Mouse (Mus musculus): ENCODE measurements at regions not wholly inside any gene's neighbourhood (a gene's known extent, or its start where the extent isn't known, plus 50 kb on each side); places are given as distances from the start of the nearest gene placed in this dataset.

DNA sequence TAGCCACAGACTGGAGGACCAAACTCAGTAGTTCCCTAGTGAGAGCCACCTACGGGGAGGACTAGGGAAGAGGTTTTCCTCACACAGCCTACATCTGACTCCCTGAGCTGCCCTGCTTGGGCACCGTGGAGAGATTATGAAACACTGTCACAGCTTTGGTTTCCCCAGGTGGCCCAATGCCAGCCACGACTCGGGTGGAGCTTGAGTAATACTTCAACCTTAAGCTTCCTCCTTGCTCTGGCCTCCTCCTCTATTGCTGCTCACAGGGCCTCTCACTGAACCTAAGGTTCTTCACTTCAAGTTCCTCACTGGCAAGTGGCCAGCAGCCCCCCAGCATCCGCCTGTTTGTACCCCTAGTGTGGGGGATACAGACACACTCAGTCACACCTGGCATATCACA, 224.9 kb upstream of the Rpl38 start:
- H3K27ac ChIP-seq (ENCODE audit: insufficient read depth, low read depth), result no peak overlapping the region
- dilution Hi-C loops (cut with MboI; ENCODE audit: extremely low pct_ligation_motif_present, extremely low pct_unique_long_range_greater_than_20kb, low sequenced_read_pairs), result no loop called here
- H3K4me2 ChIP-seq (ENCODE audit: insufficient read depth, low read depth, poor library complexity, severe bottlenecking), result no peak overlapping the region
- peaks cover 91% of the 10 kb centered on the region for H3K27me3 ChIP-seq (replicated peaks)
- peaks cover 0 to 10% of the 10 kb centered on the region in 2 experiments; a peak in 2 of 4 replicates for H3K4me1 ChIP-seq (ENCODE audit: control insufficient read depth in 1 of 2, insufficient read depth in 2 of 2)
- in situ Hi-C loops (cut with MboI; ENCODE audit: low pct_ligation_motif_present, low pct_unique_long_range_greater_than_20kb, low sequenced_read_pairs), result no loop called here
- no peak for DNase-seq (ENCODE audit: extremely low read depth)
- H3K9ac ChIP-seq (ENCODE audit: insufficient read depth, low read depth), result no peak overlapping the region
- H3K36me3 ChIP-seq (replicated peaks in 1 of 2; ENCODE audit: control insufficient read depth in 1 of 2, insufficient read depth in 1 of 2, low read length in 1 of 2), result no peaks in the 10 kb centered on the region
- TF ChIP-seq CTCF (conservative IDR thresholded peaks at IDR 0.05 in 1 of 2, IDR thresholded peaks at IDR 0.05 in 1 of 2; ENCODE audit: low read depth in 2 of 2, low read length in 2 of 2) (no peak), ELF1 (IDR thresholded peaks at IDR 0.05; ENCODE audit: low read depth, low read length) (no peak), ZNF384 (IDR thresholded peaks at IDR 0.05; ENCODE audit: low read depth, low read length) (no peak), MEF2A (IDR thresholded peaks at IDR 0.05; ENCODE audit: borderline replicate concordance, low read depth, low read length) (no peak), ZC3H11A (IDR thresholded peaks at IDR 0.05; ENCODE audit: low read depth, low read length) (no peak), JUN (IDR thresholded peaks at IDR 0.05; ENCODE audit: insufficient read depth, low read depth, low read length) (no peak), POLR2AphosphoS2 (IDR thresholded peaks at IDR 0.05; ENCODE audit: low read depth, low read length) (no peak), TCF12 (IDR thresholded peaks at IDR 0.05; ENCODE audit: low read depth, low read length) (no peak), GABPA (IDR thresholded peaks at IDR 0.05; ENCODE audit: insufficient replicate concordance, low read depth, low read length) (no peak), ZKSCAN1 (IDR thresholded peaks at IDR 0.05; ENCODE audit: borderline replicate concordance, low read depth, low read length) (no peak), JUND (conservative IDR thresholded peaks at IDR 0.05; ENCODE audit: low read depth, low read length) (no peak)
- peaks cover 11% of the 10 kb centered on the region for H3K9me3 ChIP-seq (replicated peaks; ENCODE audit: low read length)
- no peak overlapping the region for H3K4me3 ChIP-seq (replicated peaks in 1 of 3; ENCODE audit: low read depth in 2 of 3, low read length in 2 of 3, poor library complexity in 1 of 3)
- H3K79me2 ChIP-seq (replicated peaks; ENCODE audit: control insufficient read depth, extremely low read depth, insufficient read depth, poor library complexity, severe bottlenecking), result no peaks in the 10 kb centered on the region

- Histone ChIP-seq H3K4me1 (ENCODE audit: control insufficient read depth in 1 of 2, insufficient read depth in 2 of 2) (no peaks in the 10 kb centered on the region), H3K4me2 (ENCODE audit: insufficient read depth, low read depth, poor library complexity, severe bottlenecking) (no peak overlapping the region), H3K27me3 (replicated peaks) (peaks cover 92% of the 10 kb centered on the region), H3K4me3 (replicated peaks in 1 of 3; ENCODE audit: low read depth in 2 of 3, low read length in 2 of 3, poor library complexity in 1 of 3) (no peak overlapping the region), H3K27ac (ENCODE audit: insufficient read depth, low read depth) (no peak overlapping the region), H3K79me2 (replicated peaks; ENCODE audit: control insufficient read depth, extremely low read depth, insufficient read depth, poor library complexity, severe bottlenecking) (no peaks in the 10 kb centered on the region), H3K9ac (ENCODE audit: insufficient read depth, low read depth) (no peak overlapping the region), H3K36me3 (replicated peaks in 1 of 2; ENCODE audit: control insufficient read depth in 1 of 2, insufficient read depth in 1 of 2, low read length in 1 of 2) (no peaks in the 10 kb centered on the region), H3K9me3 (replicated peaks; ENCODE audit: low read length) (peaks cover 11% of the 10 kb centered on the region)
- dilution Hi-C loops (cut with MboI; ENCODE audit: extremely low pct_ligation_motif_present, extremely low pct_unique_long_range_greater_than_20kb, low sequenced_read_pairs) (no loop called here), in situ Hi-C loops (cut with MboI; ENCODE audit: low pct_ligation_motif_present, low pct_unique_long_range_greater_than_20kb, low sequenced_read_pairs) (no loop called here)
- no peak for DNase-seq (ENCODE audit: extremely low read depth)
- TF ChIP-seq JUN (IDR thresholded peaks at IDR 0.05; ENCODE audit: insufficient read depth, low read depth, low read length) (no peak), ZNF384 (IDR thresholded peaks at IDR 0.05; ENCODE audit: low read depth, low read length) (no peak), CHD1 (IDR thresholded peaks at IDR 0.05; ENCODE audit: low read depth, low read length) (no peak), MXI1 (IDR thresholded peaks at IDR 0.05; ENCODE audit: low read depth, low read length) (no peak), UBTF (IDR thresholded peaks at IDR 0.05; ENCODE audit: low read depth, low read length) (no peak), IRF4 (IDR thresholded peaks at IDR 0.05; ENCODE audit: low read depth, low read length) (no peak), CHD2 (IDR thresholded peaks at IDR 0.05; ENCODE audit: low read length) (no peak), BHLHE40 (IDR thresholded peaks at IDR 0.05; ENCODE audit: low read depth, low read length) (no peak), ETS1 (conservative IDR thresholded peaks at IDR 0.05; ENCODE audit: low read depth, low read length) (no peak), ZC3H11A (IDR thresholded peaks at IDR 0.05; ENCODE audit: low read depth, low read length) (no peak), RAD21 (IDR thresholded peaks at IDR 0.05; ENCODE audit: low read depth, low read length) (no peak), MAFK (IDR thresholded peaks at IDR 0.05; ENCODE audit: insufficient replicate concordance, low read length) (no peak), NELFE (IDR thresholded peaks at IDR 0.05; ENCODE audit: low read depth, low read length) (no peak), MAZ (IDR thresholded peaks at IDR 0.05; ENCODE audit: low read depth, low read length) (no peak), KAT2A (IDR thresholded peaks at IDR 0.05; ENCODE audit: insufficient replicate concordance, low read length) (no peak), PAX5 (IDR thresholded peaks at IDR 0.05; ENCODE audit: low read length) (no peak), USF1 (IDR thresholded peaks at IDR 0.05; ENCODE audit: low read depth, low read length) (no peak)
These were observed 229.0 kb upstream of the Rpl38 start for GRCm38 (mm10) chr11:114439314-114439713.

All from CH12.LX (cell line).